ENCODE assay signal across 18 mouse cellular contexts in the genomic region with DNA sequence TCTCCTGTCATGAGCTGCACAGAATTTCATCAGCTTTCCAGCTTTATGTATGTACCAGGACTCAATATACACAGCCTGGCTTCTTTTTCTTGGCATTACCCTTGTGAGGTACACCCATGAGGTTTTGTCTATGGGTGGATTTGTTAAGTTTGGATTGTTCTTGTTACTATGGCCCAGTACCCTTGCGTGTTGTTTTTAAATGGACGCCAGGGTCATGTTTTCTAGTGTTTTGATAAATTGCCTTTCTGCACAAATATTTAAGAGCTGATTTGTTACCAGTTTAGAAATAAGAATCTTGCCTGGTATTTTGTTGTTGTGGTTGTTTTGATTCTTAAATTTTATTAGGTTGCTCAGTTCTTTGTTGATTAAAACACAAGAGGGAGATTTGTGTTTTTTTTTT.
A peak's percentile ranks its signal among the peaks of the same experiment; 100 is the strongest.
DNase-seq lines count a peak whose midpoint lies in the region; ATAC-seq lines count a peak whose summit lies in the region.
"Had no signal": no experiment of that assay in that cellular context is flagged by ENCODE, and none has a peak within 500 bp of the region (broad histone marks: within the 10 kb centered on the region; RNA-seq: fewer than 3 reads in every experiment).

No protein-coding gene starts in this region.

- intact Hi-C loops in heart, postnatal 36 days (cut with DNase I) = no loop called here

- H3K36me3 ChIP-seq in kidney, embryonic 15.5 days = no peaks in the 10 kb centered on the region
- H3K36me3 ChIP-seq in midbrain, embryonic 11.5 days (ENCODE audit: control insufficient read depth, insufficient read depth, low read length) = no peaks in the 10 kb centered on the region
- no peaks in the 10 kb centered on the region for H3K36me3 ChIP-seq in midbrain, embryonic 10.5 days
- H3K36me3 ChIP-seq: embryonic facial prominence, embryonic 15.5 days; forebrain, embryonic 15.5 days; G1E; heart, embryonic 13.5 days; hindbrain, embryonic 13.5 days had no signal

- H3K4me3 ChIP-seq in kidney, embryonic 15.5 days (replicated peaks) = no peak overlapping the region
- no peak overlapping the region for H3K4me3 ChIP-seq in midbrain, embryonic 11.5 days (ENCODE audit: low read depth, low read length)
- H3K4me3 ChIP-seq in midbrain, embryonic 10.5 days = no peak overlapping the region
- H3K4me3 ChIP-seq: embryonic facial prominence, embryonic 15.5 days; forebrain, embryonic 15.5 days; heart, embryonic 13.5 days; hindbrain, embryonic 13.5 days had no signal

- 75% methylated on average over 2 of the region's 2 CpGs for WGBS in kidney, embryonic 15.5 days
- 87% methylated on average over 2 of the region's 2 CpGs for WGBS in midbrain, embryonic 11.5 days
- 93% methylated on average over 2 of the region's 2 CpGs for WGBS in midbrain, embryonic 10.5 days

- H3K4me1 ChIP-seq in kidney, embryonic 15.5 days = peaks cover 17% of the 10 kb centered on the region
- H3K4me1 ChIP-seq in midbrain, embryonic 11.5 days (ENCODE audit: control insufficient read depth, insufficient read depth, low read length) = no peaks in the 10 kb centered on the region
- no peaks in the 10 kb centered on the region for H3K4me1 ChIP-seq in midbrain, embryonic 10.5 days
- H3K4me1 ChIP-seq: embryonic facial prominence, embryonic 15.5 days; forebrain, embryonic 15.5 days; heart, embryonic 13.5 days; hindbrain, embryonic 13.5 days had no signal

- peak overlapping the region; percentile 14; the same call in 1 of the 2 replicates for H3K27ac ChIP-seq in kidney, embryonic 15.5 days
- no peak overlapping the region for H3K27ac ChIP-seq in midbrain, embryonic 11.5 days (ENCODE audit: low read depth, low read length)
- no peak overlapping the region for H3K27ac ChIP-seq in midbrain, embryonic 10.5 days (replicated peaks)
- H3K27ac ChIP-seq: embryonic facial prominence, embryonic 15.5 days; forebrain, embryonic 15.5 days; heart, embryonic 13.5 days; hindbrain, embryonic 13.5 days; hindbrain, postnatal 0 days had no signal

- DNase-seq in kidney, postnatal 14 days = no peak
- DNase-seq in midbrain, embryonic 11.5 days (ENCODE audit: low spot score, missing footprints) = peak; percentile 59
- DNase-seq in midbrain, embryonic 10.5 days (ENCODE audit: low spot score) = no peak
- DNase-seq in adipocyte (ENCODE audit: low spot score) = peak; percentile 70
- no peak for DNase-seq in embryo, embryonic 10.5 days (ENCODE audit: low spot score)
- DNase-seq in heart, postnatal 36 days = no peak
- DNase-seq: B cell, adult 2 months; cerebellum, adult 2 months; cerebellum, postnatal 10 days; embryo, embryonic 11 days had no signal

- ATAC-seq in kidney, embryonic 15.5 days (replicated peaks; ENCODE audit: low FRiP score) = no peak
- no peak for ATAC-seq in midbrain, embryonic 11.5 days (ENCODE audit: low FRiP score)
- ATAC-seq: CD4-positive, CD25-positive, alpha-beta regulatory T cell, adult 4 months; forebrain, embryonic 15.5 days; hindbrain, postnatal 0 days had no signal

- no peaks in the 10 kb centered on the region for H3K27me3 ChIP-seq in kidney, embryonic 15.5 days
- no peaks in the 10 kb centered on the region for H3K27me3 ChIP-seq in midbrain, embryonic 11.5 days (ENCODE audit: control insufficient read depth, insufficient read depth, low read length)
- H3K27me3 ChIP-seq in midbrain, embryonic 10.5 days (ENCODE audit: low read depth, poor library complexity, severe bottlenecking) = no peaks in the 10 kb centered on the region
- H3K27me3 ChIP-seq: embryonic facial prominence, embryonic 15.5 days; forebrain, embryonic 15.5 days; heart, embryonic 13.5 days; hindbrain, embryonic 13.5 days had no signal

- H3K9me3 ChIP-seq in kidney, embryonic 15.5 days (replicated peaks) = no peaks in the 10 kb centered on the region; the same call in 1 of the 2 replicates
- H3K9me3 ChIP-seq in midbrain, embryonic 11.5 days (ENCODE audit: control insufficient read depth, low read length) = peaks cover 5% of the 10 kb centered on the region; the same call in 1 of the 2 replicates
- peaks cover 16% of the 10 kb centered on the region for H3K9me3 ChIP-seq in midbrain, embryonic 10.5 days (replicated peaks)
- H3K9me3 ChIP-seq: embryonic facial prominence, embryonic 15.5 days; hindbrain, embryonic 13.5 days had no signal

- H3K4me2 ChIP-seq in kidney, embryonic 15.5 days = no peak overlapping the region
- H3K4me2 ChIP-seq in midbrain, embryonic 11.5 days = no peak overlapping the region
- H3K4me2 ChIP-seq: embryonic facial prominence, embryonic 15.5 days; forebrain, embryonic 15.5 days; heart, embryonic 13.5 days; hindbrain, embryonic 13.5 days had no signal

- H3K9ac ChIP-seq in kidney, embryonic 15.5 days = no peak overlapping the region
- no peak overlapping the region for H3K9ac ChIP-seq in midbrain, embryonic 11.5 days (ENCODE audit: low read length)
- H3K9ac ChIP-seq: embryonic facial prominence, embryonic 15.5 days; forebrain, embryonic 15.5 days; heart, embryonic 13.5 days; hindbrain, embryonic 13.5 days had no signal

Comparison
In these comparisons a context has a peak if more than half of its experiments do, and no peak if none do; other contexts are left out.
1. DNase-seq: peak in midbrain, embryonic 11.5 days (single experiment) and adipocyte (single experiment); none in kidney, postnatal 14 days (single experiment), midbrain, embryonic 10.5 days (single experiment), embryo, embryonic 10.5 days (single experiment) and heart, postnatal 36 days (0 of 2).